Mouse (Mus musculus): ENCODE data around the gene Tut7.
"Not testable (repeated sequence)": the region's sequence is repeated elsewhere in the genome, so short reads cannot be mapped to it uniquely, and the experiment has no call there.

Tut7 gene

GRCm38 (mm10) chr13:59832454-59832853 is 9.5 kb upstream of the Tut7 start:
- no peak for DNase-seq

- peak; percentile 58 to 77 for DNase-seq
Observed at GRCm38 (mm10) chr13:59825966-59826365, 3.0 kb upstream of the Tut7 start.

- no peak for DNase-seq
Observed at GRCm38 (mm10) chr13:59820836-59821235, 2.1 kb downstream of the Tut7 start.

- peak in 1 of 2 experiments; percentile 56 for DNase-seq
Observed at GRCm38 (mm10) chr13:59820114-59820513, 2.8 kb downstream of the Tut7 start.

- DNase-seq = no peak
Observed at GRCm38 (mm10) chr13:59817352-59817751, 5.6 kb downstream of the Tut7 start.

GRCm38 (mm10) chr13:59814109-59814591 is 8.8 kb downstream of the Tut7 start:
- DNase-seq = no peak

- no peak for DNase-seq
Observed at GRCm38 (mm10) chr13:59811581-59811980, 11.4 kb downstream of the Tut7 start.

GRCm38 (mm10) chr13:59801000-59801399 is 21.9 kb downstream of the Tut7 start:
- peak; percentile 19 to 48 for DNase-seq

GRCm38 (mm10) chr13:59800077-59800476 is 22.9 kb downstream of the Tut7 start:
- no peak for DNase-seq

GRCm38 (mm10) chr13:59798306-59798705 is 24.6 kb downstream of the Tut7 start:
- no peak for DNase-seq

- no peak for DNase-seq
Observed at GRCm38 (mm10) chr13:59796466-59796848, 26.5 kb downstream of the Tut7 start.

- no peak for DNase-seq
Observed at GRCm38 (mm10) chr13:59795807-59796465, 27.0 kb downstream of the Tut7 start.

GRCm38 (mm10) chr13:59794786-59795185 is 28.2 kb downstream of the Tut7 start:
- DNase-seq = no peak

GRCm38 (mm10) chr13:59782145-59782544 is 40.8 kb downstream of the Tut7 start, which contains the start of gene Gm49354:
TSS of gene Gm49354 (minus strand) at chr13:59782245.
- no peak for DNase-seq

GRCm38 (mm10) chr13:59779744-59780264 is 43.1 kb downstream of the Tut7 start:
- DNase-seq = not testable (repeated sequence)

- peak in 1 of 2 experiments; percentile 25 for DNase-seq
Observed at GRCm38 (mm10) chr13:59779213-59779612, 43.7 kb downstream of the Tut7 start.

- DNase-seq = no peak
Observed at GRCm38 (mm10) chr13:59775168-59775567, 47.8 kb downstream of the Tut7 start.

GRCm38 (mm10) chr13:59771257-59771656 is 51.7 kb downstream of the Tut7 start:
- DNase-seq = peak; percentile 85 to 88

GRCm38 (mm10) chr13:59770847-59771246 is 52.1 kb downstream of the Tut7 start:
- DNase-seq = peak in 1 of 2 experiments; percentile 43

- DNase-seq = peak; percentile 81 to 92
Observed at GRCm38 (mm10) chr13:59770164-59770562, 52.8 kb downstream of the Tut7 start.

- peak; percentile 98 to 99 for DNase-seq
Observed at GRCm38 (mm10) chr13:59769296-59770163, 53.4 kb downstream of the Tut7 start, which contains the start of gene Isca1. TSS of gene Isca1 (minus strand) at chr13:59769810.

- DNase-seq = no peak
Observed at GRCm38 (mm10) chr13:59768531-59768930, 54.4 kb downstream of the Tut7 start.

- peak; percentile 71 to 76 for DNase-seq
Observed at GRCm38 (mm10) chr13:59766786-59767515, 56.0 kb downstream of the Tut7 start.

Measured in kidney, postnatal 25 days (tissue).